ENCODE assay signal across 16 mouse cellular contexts in the genomic region with DNA sequence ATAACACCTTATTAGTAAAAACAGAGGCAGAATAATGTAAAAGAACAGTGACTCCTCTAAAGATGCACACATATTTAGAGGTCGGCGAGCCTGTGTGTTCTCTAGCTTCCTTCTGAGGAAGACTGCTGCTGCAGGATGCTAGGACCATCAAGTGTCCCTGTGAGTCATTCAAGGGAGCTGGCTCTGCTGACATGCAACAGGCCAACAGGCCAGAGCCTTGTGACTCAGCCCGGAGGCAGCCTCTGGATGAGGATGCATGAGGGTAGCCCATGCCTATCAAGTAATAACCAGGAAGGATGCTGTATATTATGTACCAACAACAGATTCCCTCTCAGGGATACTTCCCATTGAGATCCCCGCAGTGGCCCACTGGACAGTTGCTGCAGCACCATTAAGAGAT.
DNase-seq lines count a peak whose midpoint lies in the region; ATAC-seq and TF ChIP-seq lines count a peak whose summit lies in the region.
"Had no signal": no experiment of that assay in that cellular context is flagged by ENCODE, and none has a peak within 500 bp of the region (broad histone marks: within the 10 kb centered on the region; RNA-seq: fewer than 3 reads in every experiment).

No protein-coding gene starts in this region.

- WGBS in kidney, adult 2 months, result 77% methylated on average over 4 of the region's 4 CpGs
- WGBS in kidney, embryonic 14.5 days, result 82% methylated on average over 4 of the region's 4 CpGs
- WGBS in intestine, embryonic 16.5 days, result 84% methylated on average over 4 of the region's 4 CpGs

- no peak overlapping the region for H3K4me2 ChIP-seq in kidney, embryonic 14.5 days (replicated peaks; ENCODE audit: low read depth, low read length)
- H3K4me2 ChIP-seq in intestine, embryonic 16.5 days (ENCODE audit: low read depth, low read length), result no peak overlapping the region
- H3K4me2 ChIP-seq: forebrain, embryonic 15.5 days; heart, embryonic 11.5 days; limb, embryonic 12.5 days; neural tube, embryonic 13.5 days had no signal

- H3K79me3 ChIP-seq in C2C12 (ENCODE audit: low read depth), result no peaks in the 10 kb centered on the region

- no peak overlapping the region for H3K4me3 ChIP-seq in kidney, adult 2 months (ENCODE audit: insufficient read depth, low read depth, low read length)
- H3K4me3 ChIP-seq in C2C12 (ENCODE audit: insufficient read depth, poor library complexity, severe bottlenecking), result no peak overlapping the region
- no peak overlapping the region for H3K4me3 ChIP-seq in kidney, embryonic 14.5 days (ENCODE audit: low read length)
- H3K4me3 ChIP-seq in intestine, embryonic 16.5 days (ENCODE audit: low read length), result no peak overlapping the region
- H3K4me3 ChIP-seq: forebrain, embryonic 15.5 days; layer of hippocampus, adult 2 months; left cerebral cortex, adult 2 months; limb, embryonic 12.5 days; neural tube, embryonic 13.5 days had no signal

- no peak for TF ChIP-seq POLR2A in kidney, adult 2 months (IDR thresholded peaks at IDR 0.05; ENCODE audit: low read depth, low read length)

- no peaks in the 10 kb centered on the region for H3K79me2 ChIP-seq in C2C12 (ENCODE audit: control insufficient read depth, insufficient read depth)

- H3K27me3 ChIP-seq in kidney, adult 2 months (replicated peaks; ENCODE audit: control insufficient read depth, insufficient read depth, low read length), result no peaks in the 10 kb centered on the region; the same call in 1 of the 2 replicates
- no peaks in the 10 kb centered on the region for H3K27me3 ChIP-seq in C2C12 (ENCODE audit: control insufficient read depth, insufficient read depth, insufficient read length)
- no peaks in the 10 kb centered on the region for H3K27me3 ChIP-seq in kidney, embryonic 14.5 days (ENCODE audit: control insufficient read depth, insufficient read depth, low read length)
- 0 out of 2 replicates have a peak, but pooled peaks cover 3% of the 10 kb centered on the region for H3K27me3 ChIP-seq in intestine, embryonic 16.5 days (replicated peaks; ENCODE audit: control insufficient read depth, insufficient read depth, low read length)
- H3K27me3 ChIP-seq: forebrain, embryonic 15.5 days had no signal

- no peak for TF ChIP-seq CTCF in kidney, adult 2 months (conservative IDR thresholded peaks at IDR 0.05; ENCODE audit: insufficient read depth, insufficient read length, low read depth, low read length)
- no peak for TF ChIP-seq CTCF in C2C12 (IDR thresholded peaks at IDR 0.05; ENCODE audit: control insufficient read depth, insufficient read depth, insufficient read length)

- no peak overlapping the region for H3ac ChIP-seq in C2C12 (ENCODE audit: control insufficient read depth, insufficient read length, low read depth)

- peak; percentile 9 for DNase-seq in kidney, postnatal 10 days
- no peak for DNase-seq in kidney, adult 2 months
- peak; percentile 62 for DNase-seq in 3134 (ENCODE audit: extremely low read depth, insufficient read length, low spot score)
- DNase-seq in adrenal gland, postnatal 25 days, result peak; percentile 46
- DNase-seq: cerebellum, adult 11-12 months had no signal

- H3K36me3 ChIP-seq in kidney, adult 2 months (ENCODE audit: control insufficient read depth, insufficient read depth, low read length), result no peaks in the 10 kb centered on the region
- no peaks in the 10 kb centered on the region for H3K36me3 ChIP-seq in C2C12 (ENCODE audit: control insufficient read depth, insufficient read depth)
- H3K36me3 ChIP-seq in kidney, embryonic 14.5 days (ENCODE audit: control insufficient read depth, insufficient read depth, low read length), result no peaks in the 10 kb centered on the region
- H3K36me3 ChIP-seq in intestine, embryonic 16.5 days (ENCODE audit: control insufficient read depth, insufficient read depth, low read length), result no peaks in the 10 kb centered on the region
- H3K36me3 ChIP-seq: forebrain, embryonic 15.5 days; limb, embryonic 12.5 days; neural tube, embryonic 13.5 days had no signal

- H3K27ac ChIP-seq in kidney, adult 2 months (ENCODE audit: insufficient read depth, low read depth, low read length), result no peak overlapping the region
- H3K27ac ChIP-seq in kidney, embryonic 14.5 days (ENCODE audit: low read depth, low read length), result no peak overlapping the region
- no peak overlapping the region for H3K27ac ChIP-seq in intestine, embryonic 16.5 days (ENCODE audit: low read length)
- H3K27ac ChIP-seq: forebrain, embryonic 15.5 days; layer of hippocampus, adult 2 months; left cerebral cortex, adult 2 months; limb, embryonic 12.5 days; liver, embryonic 14.5 days; neural tube, embryonic 13.5 days had no signal

- no peak overlapping the region for H3K9ac ChIP-seq in kidney, embryonic 14.5 days (ENCODE audit: low read depth, low read length)
- H3K9ac ChIP-seq in intestine, embryonic 16.5 days (ENCODE audit: low read depth, low read length), result no peak overlapping the region
- H3K9ac ChIP-seq: forebrain, embryonic 15.5 days; limb, embryonic 12.5 days; liver, embryonic 14.5 days; neural tube, embryonic 13.5 days had no signal

- no peaks in the 10 kb centered on the region for H3K9me3 ChIP-seq in kidney, embryonic 14.5 days (ENCODE audit: control insufficient read depth, low read length)
- no peaks in the 10 kb centered on the region for H3K9me3 ChIP-seq in intestine, embryonic 16.5 days (ENCODE audit: control insufficient read depth, low read length)
- H3K9me3 ChIP-seq: forebrain, embryonic 15.5 days; limb, embryonic 12.5 days; neural tube, embryonic 13.5 days had no signal

- ATAC-seq in erythroblast, adult 5-6 weeks (replicated peaks; ENCODE audit: low FRiP score, poor library complexity, severe bottlenecking), result no peak
- no peak for ATAC-seq in kidney, embryonic 14.5 days (ENCODE audit: low FRiP score, low TSS enrichment)
- no peak for ATAC-seq in intestine, embryonic 16.5 days

- no peaks in the 10 kb centered on the region for H3K4me1 ChIP-seq in kidney, adult 2 months (ENCODE audit: control insufficient read depth, insufficient read depth, low read length)
- no peaks in the 10 kb centered on the region for H3K4me1 ChIP-seq in kidney, embryonic 14.5 days (ENCODE audit: control insufficient read depth, insufficient read depth, low read length)
- no peaks in the 10 kb centered on the region for H3K4me1 ChIP-seq in intestine, embryonic 16.5 days (ENCODE audit: control insufficient read depth, insufficient read depth, low read length)
- H3K4me1 ChIP-seq: forebrain, embryonic 15.5 days; neural tube, embryonic 13.5 days had no signal

TF ChIP-seq in C2C12, 6 proteins besides CTCF, POLR2A, EP300 and RAD21:
- peak; percentile 86 for TF ChIP-seq MAX (IDR thresholded peaks at IDR 0.05)
- TF ChIP-seq USF1 (IDR thresholded peaks at IDR 0.05; ENCODE audit: low read depth), result peak; percentile 14
- TF ChIP-seq MYOG (IDR thresholded peaks at IDR 0.05; ENCODE audit: control insufficient read depth, extremely low read depth, insufficient read length), result no peak
- peak; percentile 86 for TF ChIP-seq FOSL1 (IDR thresholded peaks at IDR 0.05; ENCODE audit: insufficient read depth, low read length, poor library complexity, severe bottlenecking)
- peak; percentile 21 for TF ChIP-seq MYOD1 (IDR thresholded peaks at IDR 0.05; ENCODE audit: control insufficient read depth, insufficient read length, low read depth)
- TF ChIP-seq CEBPB (IDR thresholded peaks at IDR 0.05; ENCODE audit: low read depth), result no peak
